In the genomic region with DNA sequence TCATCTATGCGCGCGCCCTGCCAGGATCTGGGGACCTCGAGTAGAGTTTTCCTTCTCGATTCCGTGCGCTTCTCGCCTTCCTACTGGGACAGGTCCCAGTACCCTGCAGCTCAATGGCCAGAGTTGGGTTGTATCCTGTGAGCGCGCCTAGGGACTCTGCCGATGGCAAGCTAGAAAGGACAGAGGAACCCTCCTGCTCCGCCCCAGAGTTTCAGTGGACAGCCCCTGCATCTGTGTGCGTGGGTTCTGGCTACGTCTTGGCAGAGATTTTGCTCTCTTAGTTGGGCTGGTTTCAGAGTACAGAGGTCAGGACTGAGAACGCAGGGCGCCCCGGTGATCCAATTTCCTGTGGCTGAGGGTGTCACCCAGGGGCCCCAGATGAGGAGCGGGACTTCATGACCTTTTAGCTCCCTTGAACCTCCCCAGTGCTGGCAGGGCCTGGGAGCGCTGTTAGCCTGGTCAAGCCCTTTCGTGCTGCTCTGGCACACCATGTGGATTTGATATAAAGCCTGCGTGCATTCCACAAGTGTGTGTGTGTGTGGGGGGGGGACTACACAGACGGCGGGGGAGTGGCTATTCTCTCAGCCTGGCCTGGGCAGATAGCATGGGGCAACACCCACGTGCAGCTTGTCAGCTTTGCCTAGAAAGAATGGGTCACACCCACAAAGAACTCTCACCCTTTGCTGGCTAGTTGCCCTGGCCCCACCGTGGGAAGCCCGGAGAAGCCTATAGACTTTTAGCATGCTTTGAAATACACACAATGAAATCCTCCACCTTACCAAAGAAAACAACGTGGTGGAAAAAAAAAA, we compare ENCODE assay signal across 8 mouse cellular contexts.
A peak's percentile ranks its signal among the peaks of the same experiment; 100 is the strongest.
DNase-seq lines count a peak whose midpoint lies in the region; ATAC-seq and TF ChIP-seq lines count a peak whose summit lies in the region.
"Not testable (repeated sequence)": the region's sequence is repeated elsewhere in the genome, so short reads cannot be mapped to it uniquely, and the experiment has no call there.

No protein-coding gene starts in this region.

- TF ChIP-seq EP300 in liver, embryonic 14.5 days (IDR thresholded peaks at IDR 0.05; ENCODE audit: low read depth), result not testable (repeated sequence)

- H3K9ac ChIP-seq in embryonic facial prominence, embryonic 15.5 days; hindbrain, embryonic 13.5 days; kidney, postnatal 0 days (ENCODE audit: low read depth, low read length); liver, embryonic 14.5 days (replicated peaks); midbrain, embryonic 13.5 days (replicated peaks); stomach, embryonic 16.5 days (ENCODE audit: low read length): not testable (repeated sequence)

- not testable (repeated sequence) for H3K9me3 ChIP-seq in embryonic facial prominence, embryonic 15.5 days (replicated peaks); heart, embryonic 10.5 days; hindbrain, embryonic 13.5 days; kidney, postnatal 0 days (replicated peaks; ENCODE audit: low read length); liver, embryonic 14.5 days (ENCODE audit: control insufficient read depth, low read length); midbrain, embryonic 13.5 days; stomach, embryonic 16.5 days (replicated peaks; ENCODE audit: control insufficient read depth, low read length)

- peak overlapping the region; percentile 38 for H3K4me2 ChIP-seq in embryonic facial prominence, embryonic 15.5 days (replicated peaks)
- 0 out of 2 replicates have a peak overlapping the region, but pooled peaks have one; percentile 10 for H3K4me2 ChIP-seq in hindbrain, embryonic 13.5 days
- peak overlapping the region; percentile 21; the same call in 1 of the 2 replicates for H3K4me2 ChIP-seq in kidney, postnatal 0 days (ENCODE audit: low read length)
- H3K4me2 ChIP-seq in liver, embryonic 14.5 days (ENCODE audit: low read depth); midbrain, embryonic 13.5 days (replicated peaks): not testable (repeated sequence)
- H3K4me2 ChIP-seq in stomach, embryonic 16.5 days (ENCODE audit: low read depth, low read length), result peak overlapping the region; percentile 35

- H3K36me3 ChIP-seq in embryonic facial prominence, embryonic 15.5 days; heart, embryonic 10.5 days; hindbrain, embryonic 13.5 days; kidney, postnatal 0 days (ENCODE audit: insufficient read depth, low read length); liver, embryonic 14.5 days (replicated peaks; ENCODE audit: control insufficient read depth, insufficient read depth, low read depth); midbrain, embryonic 13.5 days; stomach, embryonic 16.5 days (ENCODE audit: control insufficient read depth, insufficient read depth, low read length): not testable (repeated sequence)

- 0 out of 2 replicates have a peak, but pooled peaks have one; percentile 32 for ATAC-seq in embryonic facial prominence, embryonic 15.5 days (ENCODE audit: insufficient number of reproducible peaks, low FRiP score, low TSS enrichment, low read depth)
- ATAC-seq in hindbrain, embryonic 13.5 days (ENCODE audit: low FRiP score), result peak; percentile 38
- peak; percentile 77 for ATAC-seq in kidney, postnatal 0 days (replicated peaks; ENCODE audit: low FRiP score, low read depth)
- ATAC-seq in liver, embryonic 14.5 days (ENCODE audit: insufficient read depth), result peak; percentile 89
- peak; percentile 19; the same call in 1 of the 2 replicates for ATAC-seq in midbrain, embryonic 13.5 days
- peak; percentile 69 for ATAC-seq in stomach, embryonic 16.5 days (ENCODE audit: insufficient read depth, low FRiP score)

- not testable (repeated sequence) for H3K4me1 ChIP-seq in embryonic facial prominence, embryonic 15.5 days; heart, embryonic 10.5 days; hindbrain, embryonic 13.5 days (replicated peaks); kidney, postnatal 0 days (replicated peaks; ENCODE audit: insufficient read depth, low read length); liver, embryonic 14.5 days (replicated peaks; ENCODE audit: control insufficient read depth in 2 of 2, insufficient read depth in 2 of 2, low read length in 1 of 2); midbrain, embryonic 13.5 days (replicated peaks); stomach, embryonic 16.5 days (ENCODE audit: control insufficient read depth, insufficient read depth, low read length)

- peak; percentile 70 for DNase-seq in adipocyte (ENCODE audit: low spot score)
- peak; percentile 76 for DNase-seq in heart, embryonic 10.5 days (ENCODE audit: low spot score)
- peak; percentile 2 for DNase-seq in kidney, postnatal 0 days (ENCODE audit: low spot score)
- DNase-seq in liver, embryonic 14.5 days (ENCODE audit: low read depth in 3 of 3, low spot score in 3 of 3), result peak in 1 of 3 experiments; percentile 3

- H3K27me3 ChIP-seq in embryonic facial prominence, embryonic 15.5 days; heart, embryonic 10.5 days (ENCODE audit: insufficient read depth, poor library complexity, severe bottlenecking); hindbrain, embryonic 13.5 days; kidney, postnatal 0 days (ENCODE audit: insufficient read depth, low read length); liver, embryonic 14.5 days (ENCODE audit: control insufficient read depth, insufficient read depth, low read length); midbrain, embryonic 13.5 days; stomach, embryonic 16.5 days (ENCODE audit: control insufficient read depth, insufficient read depth, low read length): not testable (repeated sequence)

- TF ChIP-seq CTCF in kidney, postnatal 0 days (IDR thresholded peaks at IDR 0.05; ENCODE audit: low read depth); liver, embryonic 14.5 days (IDR thresholded peaks at IDR 0.05; ENCODE audit: low read depth): not testable (repeated sequence)

- under 1% methylated on average over 18 of the region's 27 CpGs for WGBS in embryonic facial prominence, embryonic 15.5 days
- 4% methylated on average over 19 of the region's 27 CpGs for WGBS in heart, embryonic 10.5 days
- 4% methylated on average over 17 of the region's 27 CpGs for WGBS in hindbrain, embryonic 13.5 days
- 4% methylated on average over 12 of the region's 27 CpGs for WGBS in kidney, postnatal 0 days
- whole genome bisulfite sequencing in liver, embryonic 14.5 days (ENCODE audit: insufficient replicate concordance), result 2% methylated on average over 16 of the region's 27 CpGs
- 7% methylated on average over 17 of the region's 27 CpGs for WGBS in midbrain, embryonic 13.5 days
- 2% methylated on average over 14 of the region's 27 CpGs for WGBS in stomach, embryonic 16.5 days

- H3K4me3 ChIP-seq in embryonic facial prominence, embryonic 15.5 days (replicated peaks), result peak overlapping the region; percentile 23
- 0 out of 2 replicates have a peak overlapping the region, but pooled peaks have one; percentile 31 for H3K4me3 ChIP-seq in heart, embryonic 10.5 days
- not testable (repeated sequence) for H3K4me3 ChIP-seq in hindbrain, embryonic 13.5 days; kidney, postnatal 0 days (replicated peaks; ENCODE audit: low read depth, low read length); liver, embryonic 14.5 days (ENCODE audit: insufficient read depth in 1 of 2, low read depth in 2 of 2, low read length in 2 of 2); midbrain, embryonic 13.5 days (replicated peaks)
- H3K4me3 ChIP-seq in stomach, embryonic 16.5 days (replicated peaks; ENCODE audit: low read length), result peak overlapping the region; percentile 30

- H3K27ac ChIP-seq in embryonic facial prominence, embryonic 15.5 days (replicated peaks); heart, embryonic 10.5 days; hindbrain, embryonic 13.5 days; kidney, postnatal 0 days; liver, embryonic 14.5 days; midbrain, embryonic 13.5 days; stomach, embryonic 16.5 days (ENCODE audit: low read length): not testable (repeated sequence)

Comparison
In these comparisons a context has a peak if more than half of its experiments do, and no peak if none do; other contexts are left out.
1. ATAC-seq: peak in every context shown above with its lines; median percentile 89 in liver, embryonic 14.5 days; 77 in kidney, postnatal 0 days; 69 in stomach, embryonic 16.5 days; 38 in hindbrain, embryonic 13.5 days; 32 in embryonic facial prominence, embryonic 15.5 days; 19 in midbrain, embryonic 13.5 days.